Mouse (Mus musculus) spleen, adult 2 months (tissue): ENCODE results near the gene Kank1. TPM values are rescaled to one million over a fixed set of nuclear protein-coding genes. Genes with fewer than 3 reads are reported as not detected.

ENCODE experiments used
- DNase-seq, 2 experiments: peaks; one replicate each; pipeline versions ENCODE4 v3.0.0 to v3.0.0-alpha.2; 2012 to 2021; ENCODE audit warnings: low spot score in 2 of 2, low read depth in 1 of 2
- H3K27ac ChIP-seq: fragments of 200-500 bp; 2 replicates; pipeline ENCODE4 v1.5.1; 2012; ENCODE audit warnings: low read length, inconsistent platforms; ENCODE audit not compliant: insufficient read depth
- H3K27me3 ChIP-seq: fragments of 200-500 bp; 2 replicates; pipeline ENCODE4 v1.6.1; 2012; ENCODE audit warnings: mild to moderate bottlenecking, moderate library complexity, low read length, inconsistent platforms; ENCODE audit not compliant: control insufficient read depth, insufficient read depth
- H3K36me3 ChIP-seq: fragments of 200-500 bp; 2 replicates; pipeline ENCODE4 v1.6.1; 2012; ENCODE audit warnings: mild to moderate bottlenecking, low read length, inconsistent platforms; ENCODE audit not compliant: control insufficient read depth, insufficient read depth
- H3K4me1 ChIP-seq: fragments of 200-500 bp; 2 replicates; pipeline ENCODE4 v1.6.1; 2011; ENCODE audit warnings: inconsistent platforms; ENCODE audit not compliant: control insufficient read depth, insufficient read depth, insufficient read length
- H3K4me3 ChIP-seq: fragments of 200-500 bp; 2 replicates; pipeline ENCODE4 v1.5.1; 2011; ENCODE audit warnings: mild to moderate bottlenecking, inconsistent platforms; ENCODE audit not compliant: insufficient read depth, insufficient read length; ENCODE audit errors: extremely low read depth
- CTCF ChIP-seq: fragments of 200-500 bp; IDR thresholded peaks from 2 replicates; pipeline ENCODE4 v1.5.1; 2011; ENCODE audit warnings: mild to moderate bottlenecking, inconsistent platforms; ENCODE audit not compliant: insufficient read depth, insufficient read length, insufficient replicate concordance; ENCODE audit errors: extremely low read depth
- POLR2A ChIP-seq: fragments of 200-500 bp; IDR thresholded peaks from 2 replicates; pipeline ENCODE4 v1.6.1; 2011; ENCODE audit warnings: low read depth, low read length, inconsistent platforms
- WGBS: fragments of 180-500 bp; shearing (Covaris S2); methylation state at CpG from one replicate; pipeline ENCODE4 v1.1.7; 2018; 5-methylcytosine and 5-hydroxymethylcytosine counted together
- polyA plus RNA-seq: library from polyadenylated mRNA; depleted of rRNA; stranded (reverse); fragments of >200 nt; gene quantifications from 2 replicates; pipeline ENCODE4 v1.2.3, GENCODE M21; 2012

The Kank1 gene
- polyA plus RNA-seq, 1 experiment: 4.9 TPM

DNA sequence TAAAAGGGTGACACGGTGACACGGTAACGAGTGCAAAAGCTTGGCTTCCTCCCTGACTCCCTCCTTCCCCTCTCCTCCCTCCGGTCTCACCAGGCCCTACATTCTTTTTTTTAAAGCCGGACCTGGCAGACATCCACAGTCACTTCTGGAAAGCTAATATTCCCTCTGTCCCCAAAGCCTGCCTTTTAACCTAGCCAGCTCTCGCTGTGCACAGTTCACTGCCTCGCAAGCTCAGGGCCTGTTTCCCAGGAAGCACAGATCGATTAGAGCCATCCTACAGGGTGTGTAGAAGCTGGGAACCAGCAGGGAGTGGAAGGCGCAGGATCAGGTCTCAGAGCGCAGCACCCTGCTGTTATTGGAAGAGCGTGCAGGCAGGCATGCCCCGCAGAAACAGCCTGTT is 138.2 kb downstream of the Kank1 start:
- no peak for TF ChIP-seq POLR2A
- TF ChIP-seq CTCF: no peak
- Histone ChIP-seq H3K27ac (no peak overlapping the region), H3K27me3 (no peaks in the 10 kb centered on the region), H3K4me1 (no peaks in the 10 kb centered on the region), H3K36me3 (no peaks in the 10 kb centered on the region), H3K4me3 (no peak overlapping the region)
- no peak for DNase-seq
- WGBS: 52% methylated on average over 12 of the region's 12 CpGs

- TF ChIP-seq POLR2A: no peak
- no peak for TF ChIP-seq CTCF
Measured at GRCm38 (mm10) chr19:25376871-25377270, 140.1 kb downstream of the Kank1 start.

DNA sequence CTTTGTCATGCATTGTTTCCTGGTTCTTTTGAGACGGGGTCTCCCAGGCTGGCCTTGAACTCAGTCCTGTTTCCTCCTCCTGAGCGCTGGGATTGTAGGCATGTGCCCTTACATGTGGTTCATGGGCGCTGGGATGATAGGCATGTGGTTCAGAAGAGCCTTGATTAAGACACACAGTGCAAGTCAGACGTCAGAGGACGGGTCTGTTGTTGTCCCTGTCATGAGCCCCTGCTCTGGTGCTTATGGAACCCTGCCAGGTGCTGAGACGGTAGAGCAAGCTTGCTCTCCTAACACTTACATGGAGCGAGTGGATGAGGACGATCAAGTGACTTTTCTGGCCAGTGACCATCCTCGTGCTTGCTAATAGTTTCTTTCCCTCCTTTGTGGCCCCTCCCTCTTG is 143.9 kb downstream of the Kank1 start:
- 84% methylated on average over 9 of the region's 9 CpGs for WGBS
- no peak for DNase-seq
- TF ChIP-seq CTCF: no peak
- no peak for TF ChIP-seq POLR2A
- no peak overlapping the region for H3K27ac ChIP-seq
- H3K4me1 ChIP-seq: no peaks in the 10 kb centered on the region
- H3K4me3 ChIP-seq: no peak overlapping the region
- no peaks in the 10 kb centered on the region for H3K27me3 ChIP-seq
- H3K36me3 ChIP-seq: no peaks in the 10 kb centered on the region

More at GRCm38 (mm10) chr19:25376871-25377270, 140.1 kb downstream of the Kank1 start:
- no peak overlapping the region for H3K4me3 ChIP-seq
- no peak overlapping the region for H3K27ac ChIP-seq
- no peak for DNase-seq
- H3K4me1 ChIP-seq: no peaks in the 10 kb centered on the region
- H3K27me3 ChIP-seq: no peaks in the 10 kb centered on the region
- H3K36me3 ChIP-seq: no peaks in the 10 kb centered on the region
- 92% methylated on average over 13 of the region's 13 CpGs for WGBS

- Histone ChIP-seq H3K4me3 (no peak overlapping the region), H3K4me1 (no peaks in the 10 kb centered on the region), H3K27me3 (no peaks in the 10 kb centered on the region), H3K36me3 (no peaks in the 10 kb centered on the region), H3K27ac (no peak overlapping the region)
- 62% methylated on average over 7 of the region's 7 CpGs for WGBS
- DNase-seq: no peak
- no peak for TF ChIP-seq POLR2A
- no peak for TF ChIP-seq CTCF
Measured at GRCm38 (mm10) chr19:25381972-25382371, 145.2 kb downstream of the Kank1 start.

- DNase-seq: no peak
- no peaks in the 10 kb centered on the region for H3K27me3 ChIP-seq
- no peak overlapping the region for H3K27ac ChIP-seq
- no peak for TF ChIP-seq POLR2A
- TF ChIP-seq CTCF: no peak
- WGBS: 93% methylated on average over 6 of the region's 6 CpGs
- H3K36me3 ChIP-seq: no peaks in the 10 kb centered on the region
- H3K4me1 ChIP-seq: no peaks in the 10 kb centered on the region
- no peak overlapping the region for H3K4me3 ChIP-seq
Measured at GRCm38 (mm10) chr19:25382494-25382893, 145.7 kb downstream of the Kank1 start.

DNA sequence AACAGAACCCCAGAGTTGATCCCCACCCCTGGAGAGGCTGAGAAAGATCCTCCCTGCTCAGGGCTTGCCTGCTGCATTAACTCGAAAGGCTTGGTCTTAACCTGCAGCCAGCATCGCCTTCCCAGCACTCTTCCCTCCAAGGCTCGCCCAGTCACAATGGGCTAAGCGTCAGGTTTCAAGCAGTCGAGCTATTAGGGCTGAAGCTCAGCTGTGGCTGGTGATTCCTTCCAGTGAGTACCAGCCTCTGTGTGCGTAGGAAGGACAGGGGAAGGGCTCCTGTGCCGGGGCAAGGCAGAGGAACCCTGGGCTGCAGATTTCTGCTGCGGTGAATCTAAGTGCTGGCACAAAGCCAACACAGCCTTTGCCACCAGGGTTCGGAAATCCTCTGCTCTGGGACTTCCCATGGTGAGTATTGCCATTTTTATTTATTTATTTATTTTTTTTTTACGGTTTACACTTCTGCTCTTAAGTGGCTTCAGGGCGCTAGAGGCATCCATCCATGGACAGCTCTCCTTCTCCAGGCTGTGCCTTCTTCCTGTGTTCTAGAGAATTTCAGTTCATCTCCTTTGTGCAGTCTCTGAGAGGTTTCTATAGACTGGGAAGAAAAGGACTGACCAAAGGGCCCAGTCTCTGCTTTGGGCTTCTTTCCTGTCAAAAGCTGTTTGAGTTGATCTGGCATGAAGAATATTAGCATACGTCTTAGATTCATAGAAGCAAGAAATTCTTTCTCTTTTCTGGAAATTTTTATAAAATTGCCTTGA is 146.8 kb downstream of the Kank1 start:
- 17% methylated on average over 12 of the region's 12 CpGs for WGBS
- Histone ChIP-seq H3K27ac (no peak overlapping the region), H3K4me3 (no peak overlapping the region), H3K36me3 (no peaks in the 10 kb centered on the region), H3K27me3 (no peaks in the 10 kb centered on the region), H3K4me1 (no peaks in the 10 kb centered on the region)
- no peak for DNase-seq
- TF ChIP-seq POLR2A: no peak

DNA sequence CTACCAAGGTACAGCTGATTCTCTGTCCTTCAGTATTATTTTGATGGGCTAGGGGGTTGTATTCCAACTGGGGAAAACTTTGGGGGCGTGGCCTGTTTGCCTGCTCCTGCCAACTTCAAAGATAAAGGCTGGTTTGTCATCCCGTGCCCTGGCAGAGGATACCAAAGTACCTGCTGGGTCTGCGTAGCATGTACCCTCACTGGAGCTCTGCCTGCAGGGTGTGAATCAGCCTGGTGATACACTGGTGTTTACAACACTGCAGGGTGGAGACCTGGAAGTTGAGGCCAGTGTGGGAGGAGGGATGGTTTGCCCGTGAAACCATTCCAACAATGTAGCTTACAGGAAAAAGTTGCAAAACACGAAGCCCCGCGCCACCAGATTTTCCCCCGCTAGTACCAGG is 149.2 kb downstream of the Kank1 start:
- WGBS: 83% methylated on average over 8 of the region's 8 CpGs
- no peak overlapping the region for H3K27ac ChIP-seq
- no peak for DNase-seq
- H3K4me1 ChIP-seq: no peaks in the 10 kb centered on the region
- no peaks in the 10 kb centered on the region for H3K36me3 ChIP-seq
- H3K27me3 ChIP-seq: no peaks in the 10 kb centered on the region
- TF ChIP-seq POLR2A (no peak), CTCF (no peak)
- no peak overlapping the region for H3K4me3 ChIP-seq
